Mouse (Mus musculus) G1E (cell line): ENCODE results near the gene Unc93b1. TPM values are rescaled to one million over a fixed set of nuclear protein-coding genes. Genes with fewer than 3 reads are reported as not detected.

Experiments
- ATAC-seq: 2 replicates; pipeline ENCODE4 v1.8.0; 2016; ENCODE audit warnings: mild to moderate bottlenecking; ENCODE audit not compliant: insufficient number of reproducible peaks, poor library complexity, low FRiP score, severe bottlenecking; ENCODE audit errors: extremely low read depth
- DNase-seq: peaks from one replicate; pipeline ENCODE4 v3.0.0; 2012; ENCODE audit warnings: low spot score
- H3K27me3 ChIP-seq: 2 replicates; pipeline ENCODE4 v1.6.1; 2012; ENCODE audit warnings: mild to moderate bottlenecking, low read length, inconsistent platforms; ENCODE audit not compliant: insufficient read depth
- H3K36me3 ChIP-seq: replicated peaks from 2 replicates; pipeline ENCODE3; 2012; ENCODE audit warnings: mild to moderate bottlenecking, inconsistent platforms
- H3K4me1 ChIP-seq: 2 replicates; pipeline ENCODE4 v1.6.1; 2012; ENCODE audit warnings: low read depth, low read length, inconsistent platforms, mixed read lengths; ENCODE audit not compliant: insufficient read depth
- H3K4me3 ChIP-seq: 2 replicates; pipeline ENCODE4 v1.5.1; 2012; ENCODE audit warnings: low read depth, mild to moderate bottlenecking, inconsistent platforms, low read length, moderate library complexity, mixed read lengths
- H3K9me3 ChIP-seq: replicated peaks from 2 replicates; pipeline ENCODE4 v1.6.1; 2012; ENCODE audit warnings: inconsistent platforms
- CTCF ChIP-seq: IDR thresholded peaks from 2 replicates; pipeline ENCODE4 v1.5.1; 2012; ENCODE audit warnings: low read depth, low read length, inconsistent platforms, mixed read lengths
- GATA1 ChIP-seq: IDR thresholded peaks from 2 replicates; pipeline ENCODE4 v1.6.1; 2012; ENCODE audit warnings: borderline replicate concordance, low read length, inconsistent platforms, mixed read lengths
- GATA2 ChIP-seq: IDR thresholded peaks from 2 replicates; pipeline ENCODE4 v1.6.1; 2012; ENCODE audit warnings: low read depth, low read length, inconsistent platforms, borderline replicate concordance
- POLR2AphosphoS5 ChIP-seq: IDR thresholded peaks from 2 replicates; pipeline ENCODE4 v1.6.1; 2012; ENCODE audit warnings: low read depth, low read length, inconsistent platforms; ENCODE audit not compliant: insufficient replicate concordance
- TAL1 ChIP-seq: conservative IDR thresholded peaks from 2 replicates; pipeline ENCODE4 v1.6.1; 2012; ENCODE audit warnings: low read depth, low read length, inconsistent platforms, mixed read lengths
- polyA plus RNA-seq: library from polyadenylated mRNA; stranded (reverse); fragments of >175 nt; gene quantifications from 2 replicates; pipeline ENCODE4 v1.2.3, GENCODE M21; 2012
- total RNA-seq, 2 experiments: library from RNA; stranded (forward) in 1 of 2; stranded (reverse) in 1 of 2; fragments of 200-1000 nt in 1 of 2; fragments of >200 nt in 1 of 2; fragmentation: Nextera tagmentation in 1 of 2; gene quantifications; 2 replicates each; pipeline ENCODE4 v1.2.3; 2014 to 2017

The Unc93b1 gene
- total and polyA plus RNA-seq, 3 experiments, result 0.16 to 0.53 (median 0.22) TPM

DNA sequence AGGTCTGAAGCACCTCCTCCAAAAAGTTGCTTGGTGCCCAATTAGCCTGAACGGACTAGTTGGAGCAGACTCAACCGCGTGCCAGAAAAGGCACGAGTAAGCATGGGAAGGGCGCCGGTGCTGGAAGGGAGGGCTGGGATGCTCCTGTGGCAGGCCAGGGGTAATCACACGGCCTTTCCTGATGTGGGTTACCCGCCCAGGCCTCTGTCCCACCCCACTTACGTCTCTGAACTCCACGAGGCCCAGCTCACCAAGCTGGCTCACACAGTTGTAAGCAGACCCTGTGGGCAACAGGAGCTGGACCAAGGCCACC, 30.7 kb upstream of the Unc93b1 start:
- peaks cover 38% of the 10 kb centered on the region for H3K4me1 ChIP-seq
- peaks cover 72% of the 10 kb centered on the region for H3K36me3 ChIP-seq
- H3K9me3 ChIP-seq, result no peaks in the 10 kb centered on the region
- H3K27me3 ChIP-seq, result no peaks in the 10 kb centered on the region
- ATAC-seq, result no peak
- no peak for DNase-seq
- TF ChIP-seq CTCF (no peak), GATA1 (no peak), TAL1 (no peak), GATA2 (no peak), POLR2AphosphoS5 (no peak)
- no peak overlapping the region for H3K4me3 ChIP-seq

DNA sequence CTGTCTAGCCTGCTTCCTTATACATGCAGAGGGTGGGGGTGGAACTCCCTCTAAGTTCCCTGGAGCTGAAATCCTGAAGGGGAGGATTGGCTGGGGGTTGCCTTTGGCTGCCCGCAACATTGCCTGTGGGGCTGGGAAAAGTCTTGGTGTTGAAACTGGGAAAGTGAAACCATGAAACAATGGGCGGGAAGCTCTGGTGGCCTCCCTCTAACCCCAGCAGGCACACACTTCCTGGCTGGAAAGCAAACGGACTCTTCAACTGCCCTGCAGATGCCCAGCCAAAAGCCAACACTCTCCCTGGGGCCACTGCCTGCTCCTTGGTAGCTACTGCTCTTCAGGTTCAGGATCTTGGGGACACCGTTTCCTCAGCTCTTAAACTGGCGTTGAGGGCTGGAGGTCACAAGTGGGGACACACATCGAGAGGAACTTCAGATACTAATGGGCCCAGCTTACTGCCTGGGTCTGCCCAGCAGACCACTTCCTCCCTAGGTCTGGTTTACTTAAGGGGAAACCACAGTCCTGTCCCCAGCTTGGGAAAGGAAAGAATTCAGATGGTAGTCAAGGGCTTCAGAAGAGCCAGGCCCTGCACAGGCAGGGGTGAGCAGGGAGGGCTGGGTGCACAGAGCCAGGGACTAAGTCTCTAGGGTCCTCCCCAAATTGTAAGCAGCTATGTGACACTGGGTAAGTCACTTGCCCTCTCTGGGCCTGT, 29.6 kb upstream of the Unc93b1 start:
- Histone ChIP-seq H3K9me3 (no peaks in the 10 kb centered on the region), H3K4me1 (peaks cover 43% of the 10 kb centered on the region), H3K36me3 (peaks cover 74% of the 10 kb centered on the region), H3K4me3 (peak overlapping the region; percentile 80), H3K27me3 (no peaks in the 10 kb centered on the region)
- peak; percentile 41 for DNase-seq
- no peak for ATAC-seq
- TF ChIP-seq GATA2 (no peak), POLR2AphosphoS5 (no peak), TAL1 (no peak), GATA1 (no peak), CTCF (no peak)

DNA sequence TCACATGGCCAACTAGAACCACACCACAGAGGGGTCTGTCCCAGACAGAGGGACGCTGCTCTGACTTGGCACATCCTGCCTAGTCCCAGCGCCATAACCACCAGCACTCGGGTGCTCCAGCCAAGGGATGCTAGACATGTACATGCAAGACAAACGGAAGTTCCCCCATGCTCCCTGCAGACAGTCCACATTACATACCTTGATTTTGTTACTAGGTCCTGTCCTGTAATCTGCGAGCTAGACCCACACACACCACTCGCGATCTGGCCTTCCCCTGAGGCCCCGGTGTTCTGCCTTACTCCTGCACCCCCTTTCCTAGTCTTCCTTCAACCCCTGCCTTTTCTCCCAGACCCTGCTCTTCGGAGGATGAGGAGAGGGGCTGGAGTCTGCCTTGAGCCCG, 28.7 kb upstream of the Unc93b1 start:
- peaks cover 79% of the 10 kb centered on the region for H3K36me3 ChIP-seq

DNA sequence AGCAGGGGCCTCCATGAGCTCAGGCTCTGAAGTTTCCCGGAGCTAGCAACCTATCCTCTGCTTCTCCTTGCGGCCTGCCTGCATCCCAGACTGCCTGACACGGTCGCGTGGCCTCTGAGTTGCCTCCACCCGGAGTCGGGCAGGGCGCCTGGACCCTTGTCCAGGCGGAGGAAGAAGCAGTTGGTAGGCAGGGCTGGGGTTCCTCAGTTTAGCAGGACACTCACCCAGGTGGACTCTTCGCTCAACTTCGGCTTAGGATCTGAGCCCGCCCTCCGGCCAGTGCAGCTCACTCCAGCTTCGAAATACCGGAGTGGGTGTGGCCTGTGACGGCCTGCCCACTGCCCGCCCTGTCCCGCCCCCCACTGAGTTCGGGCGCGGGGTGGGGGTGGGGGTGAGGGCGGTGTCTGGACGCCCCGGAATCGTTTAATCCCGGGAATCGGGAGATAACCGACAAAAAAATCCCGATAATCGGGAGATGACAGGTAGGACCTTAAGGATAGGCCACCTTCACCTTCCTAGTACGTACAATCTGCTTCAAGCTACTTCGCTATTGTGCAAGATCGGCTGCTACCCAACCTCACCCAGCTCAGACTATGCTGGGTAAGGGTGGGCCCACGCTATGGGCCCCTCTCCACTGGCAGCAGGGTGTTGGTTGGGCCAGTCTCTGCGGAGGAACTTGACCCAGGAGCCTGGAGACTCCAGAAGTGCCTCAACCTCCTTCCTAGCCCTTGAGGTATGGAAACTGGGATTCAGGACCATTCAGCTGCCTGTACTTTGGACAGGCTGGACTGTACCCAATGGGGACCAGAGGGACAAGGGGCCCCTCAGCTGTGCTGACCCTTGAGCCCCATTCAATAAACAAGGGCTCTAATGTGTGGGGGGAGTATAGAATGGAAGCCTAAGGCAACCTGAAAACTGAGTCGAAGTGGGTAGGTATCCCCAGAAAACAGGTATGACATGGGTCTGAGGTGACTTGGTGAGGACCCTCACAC, 27.9 kb upstream of the Unc93b1 start, which contains the start of gene Tcirg1:
Gene Tcirg1 (minus strand): TSS at position 339 of the 992 bp plus-strand sequence.
- H3K27me3 ChIP-seq, result no peaks in the 10 kb centered on the region
- TF ChIP-seq GATA1 (no peak), TAL1 (no peak), CTCF (no peak), GATA2 (no peak), POLR2AphosphoS5 (no peak)
- peak within 1 kb of the TSS; percentile 80 for H3K4me3 ChIP-seq
- DNase-seq (peak; percentile 81), ATAC-seq (peak; percentile 74)
- no peaks in the 10 kb centered on the region for H3K9me3 ChIP-seq
- peaks cover 58% of the 10 kb centered on the region for H3K4me1 ChIP-seq
- peaks cover 76% of the 10 kb centered on the region for H3K36me3 ChIP-seq

More for the DNA sequence above, 28.7 kb upstream of the Unc93b1 start:
- TF ChIP-seq TAL1, result no peak
- TF ChIP-seq GATA1, result no peak
- no peak for TF ChIP-seq POLR2AphosphoS5
- TF ChIP-seq CTCF, result no peak
- no peak for TF ChIP-seq GATA2
- Histone ChIP-seq H3K9me3 (no peaks in the 10 kb centered on the region), H3K27me3 (no peaks in the 10 kb centered on the region), H3K4me1 (peaks cover 50% of the 10 kb centered on the region), H3K4me3 (peak overlapping the region; percentile 80)
- DNase-seq (peak; percentile 40), ATAC-seq (no peak)

DNA sequence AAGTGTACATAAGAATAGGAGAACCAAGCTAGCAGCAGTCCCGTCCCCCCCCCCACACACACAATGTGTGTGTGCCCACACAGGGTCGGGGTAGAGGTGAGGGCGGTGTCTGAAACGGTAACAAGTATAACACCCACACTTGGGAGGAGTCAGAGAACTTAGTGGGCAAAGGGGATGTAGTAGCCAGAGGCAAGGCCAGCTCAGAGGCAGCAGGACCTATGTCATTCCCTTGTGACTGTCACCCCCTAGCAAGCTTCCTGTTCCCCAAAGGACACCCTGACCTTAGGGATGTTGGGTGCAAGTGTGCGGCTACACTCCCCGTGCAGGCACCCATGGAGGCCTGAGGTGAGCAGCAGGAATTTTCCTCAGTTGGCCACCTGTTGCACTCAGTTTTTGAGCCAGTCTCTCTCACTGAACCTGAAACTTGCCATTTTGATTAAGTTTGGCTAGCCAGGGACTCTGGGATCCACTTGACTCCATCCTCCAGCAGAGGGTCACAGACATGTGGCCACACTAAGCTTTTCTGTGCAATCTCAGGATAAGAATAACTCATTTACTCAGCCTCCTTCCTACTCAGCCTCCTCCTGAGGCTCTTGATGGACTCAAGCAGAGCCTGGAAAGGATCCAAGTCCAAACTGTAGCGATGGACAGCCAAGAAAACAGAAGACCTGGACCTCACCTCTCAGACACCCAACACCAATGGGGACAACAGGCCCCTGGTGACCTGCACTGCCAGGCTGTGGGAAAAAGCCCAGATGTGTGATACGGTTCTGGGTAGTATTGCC, 26.9 kb upstream of the Unc93b1 start:
- ATAC-seq, result no peak
- Histone ChIP-seq H3K4me3 (no peak overlapping the region), H3K27me3 (no peaks in the 10 kb centered on the region), H3K4me1 (peaks cover 59% of the 10 kb centered on the region), H3K9me3 (no peaks in the 10 kb centered on the region), H3K36me3 (peaks cover 66% of the 10 kb centered on the region)
- TF ChIP-seq CTCF, result no peak
- no peak for TF ChIP-seq POLR2AphosphoS5
- no peak for TF ChIP-seq TAL1
- TF ChIP-seq GATA1, result no peak
- TF ChIP-seq GATA2, result no peak
- DNase-seq, result no peak
